Mouse (Mus musculus) liver, postnatal 0 days (tissue): ENCODE data around the gene Cyb5b.

Experiments used
- CTCF ChIP-seq: sonication (generic); IDR thresholded peaks from 2 replicates; pipeline ENCODE4 v1.5.1; 2016; ENCODE audit warnings: antibody characterized with exemption, low read depth
- EP300 ChIP-seq: IDR thresholded peaks from 2 replicates; pipeline ENCODE4 v1.6.1; 2016; ENCODE audit warnings: antibody characterized with exemption, low read depth, mild to moderate bottlenecking

GRCm38 (mm10) chr8:107119412-107119811 is 31.0 kb upstream of the Cyb5b start:
- TF ChIP-seq CTCF, result no peak
- TF ChIP-seq EP300, result no peak
